Mouse (Mus musculus): ENCODE results near the gene Ly75. TPM values are rescaled to one million over a fixed set of nuclear protein-coding genes. Genes with fewer than 3 reads are reported as not detected.

The Ly75 gene
- total and polyA plus RNA-seq, 3 experiments, result 1.1 to 2.2 TPM; not detected in 1

DNA sequence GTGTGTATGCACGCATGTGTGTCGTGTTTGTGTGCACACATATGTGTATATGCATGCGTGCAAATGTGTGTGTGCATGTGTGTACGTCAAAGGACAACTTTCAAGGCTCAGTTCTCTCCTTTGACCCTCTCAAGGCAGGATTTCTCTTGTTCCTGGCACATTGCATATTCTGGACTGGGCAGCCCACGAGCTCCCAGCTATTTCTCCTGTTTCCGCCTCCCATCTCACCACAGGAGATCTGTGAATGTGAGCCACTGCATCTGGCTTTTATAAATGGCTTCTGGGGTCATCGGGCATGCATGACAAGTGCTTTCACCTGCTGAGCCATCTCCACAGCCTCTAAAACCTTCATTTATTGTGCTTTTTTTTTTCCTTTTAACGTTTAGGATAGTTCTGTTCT is 36.6 kb downstream of the Ly75 start:
- Histone ChIP-seq H3K9me3 (replicated peaks; ENCODE audit: insufficient read depth, low read length) (no peaks in the 10 kb centered on the region), H3K9ac (ENCODE audit: control insufficient read depth, low read depth, low read length, poor library complexity, severe bottlenecking) (no peak overlapping the region), H3K36me3 (ENCODE audit: control insufficient read depth in 1 of 2, insufficient read depth in 2 of 2, low read length in 2 of 2) (peaks cover 0 to 7% of the 10 kb centered on the region in 2 experiments; a peak in 2 of 4 replicates), H3K4me1 (ENCODE audit: control insufficient read depth in 1 of 2, insufficient read depth in 2 of 2, low read length in 2 of 2) (peaks cover 5 to 9% of the 10 kb centered on the region in 2 experiments; a peak in 3 of 4 replicates), H3K79me2 (ENCODE audit: control insufficient read depth, insufficient read depth, low read length, poor library complexity) (no peaks in the 10 kb centered on the region), H3K27me3 (ENCODE audit: control insufficient read depth in 1 of 2, insufficient read depth in 2 of 2, low read length in 2 of 2) (no peaks in the 10 kb centered on the region), H3K27ac (ENCODE audit: control insufficient read depth, low read depth, low read length) (no peak overlapping the region), H3K4me3 (ENCODE audit: control insufficient read depth in 1 of 2, insufficient read depth in 1 of 2, low read depth in 2 of 2, low read length in 2 of 2) (no peak overlapping the region)
- no peak for TF ChIP-seq KAT2A (conservative IDR thresholded peaks at IDR 0.05; ENCODE audit: low read depth, low read length)
- no peak for TF ChIP-seq MYC (IDR thresholded peaks at IDR 0.05; ENCODE audit: low read depth, low read length)
- no peak for TF ChIP-seq CHD1 (IDR thresholded peaks at IDR 0.05; ENCODE audit: low read depth, low read length)
- no peak for TF ChIP-seq POLR2AphosphoS2 (IDR thresholded peaks at IDR 0.05; ENCODE audit: low read length)
- TF ChIP-seq TAL1 (IDR thresholded peaks at IDR 0.05; ENCODE audit: low read length), result no peak
- TF ChIP-seq ZC3H11A (IDR thresholded peaks at IDR 0.05; ENCODE audit: low read depth, low read length), result no peak
- TF ChIP-seq UBTF (IDR thresholded peaks at IDR 0.05; ENCODE audit: borderline replicate concordance, insufficient read depth, low read depth, low read length), result no peak
- TF ChIP-seq ZNF384 (IDR thresholded peaks at IDR 0.05; ENCODE audit: low read depth, low read length), result no peak
- TF ChIP-seq CHD2 (IDR thresholded peaks at IDR 0.05; ENCODE audit: low read length), result no peak
- no peak for TF ChIP-seq HCFC1 (IDR thresholded peaks at IDR 0.05; ENCODE audit: low read depth, low read length)
- DNase-seq (ENCODE audit: low read depth, low spot score), result no peak

- TF ChIP-seq UBTF (IDR thresholded peaks at IDR 0.05; ENCODE audit: borderline replicate concordance, insufficient read depth, low read depth, low read length) (no peak), EP300 (IDR thresholded peaks at IDR 0.05; ENCODE audit: low read depth in 1 of 2, low read length in 2 of 2) (no peak), TCF12 (IDR thresholded peaks at IDR 0.05; ENCODE audit: low read depth, low read length) (no peak), ZKSCAN1 (IDR thresholded peaks at IDR 0.05; ENCODE audit: low read depth, low read length) (no peak), ZNF384 (IDR thresholded peaks at IDR 0.05; ENCODE audit: low read depth, low read length) (no peak), NELFE (IDR thresholded peaks at IDR 0.05; ENCODE audit: low read depth, low read length) (no peak), MYB (IDR thresholded peaks at IDR 0.05; ENCODE audit: low read depth, low read length) (no peak), POLR2AphosphoS2 (IDR thresholded peaks at IDR 0.05; ENCODE audit: low read length) (no peak), RAD21 (IDR thresholded peaks at IDR 0.05; ENCODE audit: low read depth, low read length) (no peak), E2F4 (IDR thresholded peaks at IDR 0.05; ENCODE audit: borderline replicate concordance, low read depth, low read length) (no peak), CHD1 (IDR thresholded peaks at IDR 0.05; ENCODE audit: low read depth, low read length) (no peak), ZMIZ1 (IDR thresholded peaks at IDR 0.05; ENCODE audit: low read depth, low read length) (no peak), MAFK (IDR thresholded peaks at IDR 0.05; ENCODE audit: borderline replicate concordance, low read depth, low read length) (no peak)
Observed at GRCm38 (mm10) chr2:60345717-60346116, 37.4 kb downstream of the Ly75 start.

More at GRCm38 (mm10) chr2:60345717-60346116, 37.4 kb downstream of the Ly75 start:
- H3K9ac ChIP-seq (ENCODE audit: control insufficient read depth, low read depth, low read length, poor library complexity, severe bottlenecking), result no peak overlapping the region
- no peaks in the 10 kb centered on the region for H3K79me2 ChIP-seq (ENCODE audit: control insufficient read depth, insufficient read depth, low read length, poor library complexity)
- no peak overlapping the region for H3K4me3 ChIP-seq (ENCODE audit: control insufficient read depth in 1 of 2, insufficient read depth in 1 of 2, low read depth in 2 of 2, low read length in 2 of 2)
- H3K4me1 ChIP-seq (ENCODE audit: control insufficient read depth in 1 of 2, insufficient read depth in 2 of 2, low read length in 2 of 2), result peaks cover 5 to 9% of the 10 kb centered on the region in 2 experiments; a peak in 3 of 4 replicates
- peaks cover 0 to 7% of the 10 kb centered on the region in 2 experiments; a peak in 2 of 4 replicates for H3K36me3 ChIP-seq (ENCODE audit: control insufficient read depth in 1 of 2, insufficient read depth in 2 of 2, low read length in 2 of 2)
- no peak overlapping the region for H3K27ac ChIP-seq (ENCODE audit: control insufficient read depth, low read depth, low read length)
- no peaks in the 10 kb centered on the region for H3K9me3 ChIP-seq (replicated peaks; ENCODE audit: insufficient read depth, low read length)
- no peaks in the 10 kb centered on the region for H3K27me3 ChIP-seq (ENCODE audit: control insufficient read depth in 1 of 2, insufficient read depth in 2 of 2, low read length in 2 of 2)
- no peak for DNase-seq (ENCODE audit: low read depth, low spot score)

All from MEL (cell line).